Mouse (Mus musculus) heart, embryonic 13.5 days (tissue): ENCODE results near the gene Wnt5a. TPM values are rescaled to one million over a fixed set of nuclear protein-coding genes. Genes with fewer than 3 reads are reported as not detected.

Source experiments
- ATAC-seq: fragments of 200-750 bp; cut with Nextera tagmentation; 2 replicates; pipeline ENCODE4 v1.8.0; 2017; ENCODE audit warnings: moderate TSS enrichment; ENCODE audit not compliant: insufficient number of reproducible peaks, low FRiP score, low TSS enrichment; ENCODE audit errors: extremely low read depth
- H3K27ac ChIP-seq: fragments of 300-500 bp; sonication (generic); replicated peaks from 2 replicates; pipeline ENCODE4 v1.5.1; 2015; ENCODE audit warnings: moderate library complexity, mild to moderate bottlenecking, inconsistent platforms
- H3K27me3 ChIP-seq: fragments of 300-500 bp; sonication (generic); replicated peaks from 2 replicates; pipeline ENCODE4 v1.6.1; 2015; ENCODE audit warnings: mild to moderate bottlenecking, inconsistent platforms
- H3K36me3 ChIP-seq: fragments of 300-500 bp; sonication (generic); 2 replicates; pipeline ENCODE4 v1.6.1; 2015; ENCODE audit warnings: mild to moderate bottlenecking, inconsistent platforms
- H3K4me1 ChIP-seq: fragments of 300-500 bp; sonication (generic); 2 replicates; pipeline ENCODE4 v1.6.1; 2015; ENCODE audit warnings: inconsistent platforms
- H3K4me2 ChIP-seq: fragments of 300-500 bp; sonication (generic); 2 replicates; pipeline ENCODE4 v1.6.1; 2015; ENCODE audit warnings: inconsistent platforms, mild to moderate bottlenecking, moderate library complexity
- H3K4me3 ChIP-seq: fragments of 300-500 bp; sonication (generic); 2 replicates; pipeline ENCODE4 v1.5.1; 2015; ENCODE audit warnings: moderate library complexity, mild to moderate bottlenecking, inconsistent platforms
- H3K9ac ChIP-seq: fragments of 300-500 bp; sonication (generic); 2 replicates; pipeline ENCODE4 v1.6.1; 2015; ENCODE audit warnings: inconsistent platforms, mild to moderate bottlenecking, moderate library complexity
- H3K9me3 ChIP-seq: fragments of 300-500 bp; sonication (generic); 2 replicates; pipeline ENCODE4 v1.6.1; 2016; ENCODE audit warnings: inconsistent platforms
- WGBS: fragments of 180-500 bp; shearing (Covaris S2); methylation state at CpG from one replicate; pipeline ENCODE4 v1.1.7; 2015; ENCODE audit warnings: mixed read lengths; 5-methylcytosine and 5-hydroxymethylcytosine counted together
- polyA plus RNA-seq: library from polyadenylated mRNA; unstranded; fragments of >200 nt; fragmentation: Nextera tagmentation; extraction: Ambion mirVana; gene quantifications from 2 replicates; pipeline ENCODE4 v1.2.1, GENCODE M21; 2015

The Wnt5a gene
- polyA plus RNA-seq, 1 experiment from 2014 or later: 19.2 TPM

DNA sequence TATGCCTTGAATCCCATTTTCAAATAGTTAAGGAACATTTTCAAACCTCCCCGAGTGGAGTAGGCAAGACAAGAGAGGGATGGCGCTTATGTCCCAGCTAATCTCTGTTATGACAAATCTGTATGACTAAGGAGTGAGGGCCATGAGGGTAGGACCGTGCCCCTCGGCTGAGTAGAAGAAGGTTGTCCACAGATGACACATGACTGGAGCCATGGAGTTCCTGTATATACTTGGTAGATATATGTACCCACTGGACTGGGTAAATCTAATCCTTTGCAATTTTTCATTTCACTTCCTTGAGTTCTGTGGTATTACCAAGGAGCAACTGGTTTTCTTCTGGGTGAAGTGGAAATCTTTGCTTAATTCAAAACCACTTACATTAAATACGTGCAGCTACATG, 10.3 kb upstream of the Wnt5a start:
- no peak overlapping the region for H3K9ac ChIP-seq
- no peaks in the 10 kb centered on the region for H3K9me3 ChIP-seq
- H3K27ac ChIP-seq: no peak overlapping the region
- ATAC-seq: no peak
- H3K4me2 ChIP-seq: no peak overlapping the region
- no peaks in the 10 kb centered on the region for H3K36me3 ChIP-seq
- H3K27me3 ChIP-seq: no peaks in the 10 kb centered on the region
- no peak overlapping the region for H3K4me3 ChIP-seq
- WGBS: 81% methylated on average over 5 of the region's 5 CpGs
- no peaks in the 10 kb centered on the region for H3K4me1 ChIP-seq

DNA sequence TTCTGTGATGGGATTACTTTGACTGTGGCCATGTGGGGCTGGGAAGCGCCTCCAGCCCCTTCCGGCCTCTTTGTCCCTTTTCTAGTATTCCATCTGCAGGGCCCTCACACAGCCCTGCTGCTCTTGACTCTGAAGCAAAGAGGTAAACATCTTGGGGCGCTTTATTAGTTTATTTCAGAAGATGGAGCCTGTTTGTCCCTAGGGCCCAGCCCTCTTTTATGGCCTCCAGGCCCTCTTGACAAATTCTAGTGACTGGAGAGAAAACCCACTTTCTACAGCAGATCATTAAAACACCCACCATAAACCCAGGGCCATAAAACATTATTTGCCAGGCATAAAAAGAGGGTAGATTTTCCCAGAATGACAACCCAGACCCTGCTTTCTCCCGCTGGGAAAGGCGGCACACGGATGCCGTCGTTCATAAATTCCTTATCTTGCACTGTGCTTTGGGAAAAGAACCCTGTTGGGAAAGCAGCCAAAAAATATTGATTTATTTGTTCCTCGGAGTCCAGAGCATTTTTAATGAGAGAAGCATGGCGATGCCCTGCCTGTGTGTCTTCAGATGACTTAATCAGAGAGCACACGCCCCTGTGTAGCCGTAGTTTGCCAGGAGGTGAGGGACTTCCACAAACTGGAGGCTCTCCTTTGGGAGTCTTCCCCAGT, 3.2 kb upstream of the Wnt5a start:
- WGBS: 70% methylated on average over 12 of the region's 12 CpGs

DNA sequence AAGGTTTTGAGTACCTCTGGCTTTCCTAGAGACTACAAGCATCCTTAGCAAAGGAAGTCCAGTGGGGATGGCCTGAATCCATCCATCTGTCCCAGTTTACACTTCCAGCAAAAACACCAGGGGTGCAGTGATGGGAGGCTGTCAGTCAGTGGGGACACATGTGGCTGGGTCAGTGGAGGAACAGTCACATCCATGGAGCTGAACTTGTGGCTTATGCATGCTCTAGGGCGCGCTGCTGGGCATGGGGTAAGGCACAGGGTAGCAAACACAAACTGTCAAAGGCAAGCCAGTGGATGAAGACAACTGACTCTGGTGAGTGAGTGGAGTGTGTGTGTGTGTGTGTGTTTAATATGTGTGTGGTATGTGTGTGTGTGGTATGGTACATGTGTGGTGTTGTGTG, 1.3 kb upstream of the Wnt5a start:
- 69% methylated on average over 2 of the region's 2 CpGs for WGBS
- H3K36me3 ChIP-seq: no peaks in the 10 kb centered on the region
- no peak for ATAC-seq
- no peak overlapping the region for H3K27ac ChIP-seq
- H3K4me1 ChIP-seq: peaks cover 11% of the 10 kb centered on the region
- H3K4me2 ChIP-seq: no peak overlapping the region
- H3K27me3 ChIP-seq: peaks cover 15% of the 10 kb centered on the region
- H3K4me3 ChIP-seq: no peak overlapping the region
- no peaks in the 10 kb centered on the region for H3K9me3 ChIP-seq
- H3K9ac ChIP-seq: no peak overlapping the region

More for the DNA sequence above, 3.2 kb upstream of the Wnt5a start:
- Histone ChIP-seq H3K9ac (no peak overlapping the region), H3K27me3 (peaks cover 14% of the 10 kb centered on the region), H3K9me3 (no peaks in the 10 kb centered on the region), H3K27ac (no peak overlapping the region), H3K36me3 (no peaks in the 10 kb centered on the region), H3K4me2 (no peak overlapping the region), H3K4me3 (no peak overlapping the region), H3K4me1 (peaks cover 4% of the 10 kb centered on the region; the same call in 1 of the 2 replicates)
- ATAC-seq: no peak

DNA sequence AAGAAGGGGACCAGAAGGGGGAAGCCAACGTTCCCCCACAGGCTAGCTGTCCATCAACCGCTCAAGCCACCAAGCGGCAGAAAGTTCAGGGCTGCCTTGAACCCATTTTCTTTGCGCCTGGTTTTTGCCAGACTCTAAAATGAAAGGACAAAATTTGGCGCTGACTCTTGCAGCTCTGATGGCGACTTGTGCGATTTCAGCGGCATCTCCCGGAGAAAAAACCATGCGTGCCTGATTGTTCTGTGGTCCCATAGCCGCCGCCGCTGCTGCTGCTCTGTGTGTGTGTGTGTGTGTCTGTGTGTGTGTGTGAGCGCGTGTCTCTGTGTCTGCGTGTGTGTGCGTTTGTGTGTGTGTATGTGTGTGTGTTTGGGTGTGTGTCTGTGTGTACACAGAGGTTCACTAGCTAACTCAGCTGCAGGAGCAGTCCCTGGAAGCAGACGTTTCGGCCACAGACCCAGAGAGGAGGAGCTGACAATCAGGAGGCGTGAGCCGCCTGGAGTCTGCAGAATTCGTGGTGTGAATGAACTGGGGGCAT, 568 bp downstream of the Wnt5a start:
- ATAC-seq: no peak
- Histone ChIP-seq H3K36me3 (no peaks in the 10 kb centered on the region), H3K27me3 (peaks cover 22% of the 10 kb centered on the region), H3K9me3 (no peaks in the 10 kb centered on the region), H3K4me2 (peak overlapping the region; percentile 90), H3K4me3 (peak overlapping the region; percentile 73), H3K27ac (peak overlapping the region; percentile 96), H3K9ac (peak overlapping the region; percentile 96), H3K4me1 (peaks cover 26% of the 10 kb centered on the region)
- under 1% methylated on average over 22 of the region's 22 CpGs for WGBS

- Histone ChIP-seq H3K4me1 (peaks cover 32% of the 10 kb centered on the region), H3K9ac (peak overlapping the region; percentile 96), H3K27me3 (peaks cover 27% of the 10 kb centered on the region), H3K36me3 (no peaks in the 10 kb centered on the region), H3K27ac (peak overlapping the region; percentile 96), H3K9me3 (no peaks in the 10 kb centered on the region), H3K4me2 (peak overlapping the region; percentile 90), H3K4me3 (peak overlapping the region; percentile 73)
- under 1% methylated on average over 62 of the region's 62 CpGs for WGBS
- no peak for ATAC-seq
Observed at GRCm38 (mm10) chr14:28505586-28506375, 1.2 kb downstream of the Wnt5a start.

- ATAC-seq: peak; percentile 24; the same call in 1 of the 2 replicates
- under 1% methylated on average over 29 of the region's 29 CpGs for WGBS
- H3K9me3 ChIP-seq: no peaks in the 10 kb centered on the region
- peaks cover 23% of the 10 kb centered on the region for H3K27me3 ChIP-seq
- no peaks in the 10 kb centered on the region for H3K36me3 ChIP-seq
- peak overlapping the region; percentile 96 for H3K9ac ChIP-seq
- peaks cover 35% of the 10 kb centered on the region for H3K4me1 ChIP-seq
- peak overlapping the region; percentile 90 for H3K4me2 ChIP-seq
- H3K4me3 ChIP-seq: peak overlapping the region; percentile 73
- H3K27ac ChIP-seq: peak overlapping the region; percentile 96
Observed at GRCm38 (mm10) chr14:28506376-28506831, 1.9 kb downstream of the Wnt5a start.

DNA sequence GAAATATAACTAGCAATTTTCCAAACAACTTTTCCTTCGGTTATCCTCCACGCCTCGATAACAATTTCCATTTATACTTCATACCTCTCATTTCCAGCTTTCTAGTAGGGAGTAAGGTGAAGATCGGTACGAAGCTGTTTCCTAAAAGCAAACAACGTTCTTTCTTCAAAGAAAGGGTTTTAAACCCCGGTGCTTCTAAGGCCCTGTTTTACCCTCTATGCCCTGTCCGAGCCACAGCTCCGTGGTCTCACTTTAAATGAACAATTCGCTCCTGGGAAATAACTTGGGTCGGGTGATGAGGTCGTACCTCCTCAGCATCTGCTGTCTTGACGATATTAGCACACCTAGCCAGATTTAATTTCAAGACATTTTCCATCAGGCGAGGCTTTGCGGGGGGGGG, 2.5 kb downstream of the Wnt5a start:
- 0 out of 2 replicates have a peak, but pooled peaks cover under 1% of the 10 kb centered on the region for H3K36me3 ChIP-seq
- no peaks in the 10 kb centered on the region for H3K9me3 ChIP-seq
- no peak for ATAC-seq
- peak overlapping the region; percentile 96 for H3K9ac ChIP-seq
- peak overlapping the region; percentile 96 for H3K27ac ChIP-seq
- peaks cover 19% of the 10 kb centered on the region for H3K27me3 ChIP-seq
- peak overlapping the region; percentile 90 for H3K4me2 ChIP-seq
- under 1% methylated on average over 15 of the region's 15 CpGs for WGBS
- peak overlapping the region; percentile 73 for H3K4me3 ChIP-seq
- H3K4me1 ChIP-seq: peaks cover 41% of the 10 kb centered on the region

DNA sequence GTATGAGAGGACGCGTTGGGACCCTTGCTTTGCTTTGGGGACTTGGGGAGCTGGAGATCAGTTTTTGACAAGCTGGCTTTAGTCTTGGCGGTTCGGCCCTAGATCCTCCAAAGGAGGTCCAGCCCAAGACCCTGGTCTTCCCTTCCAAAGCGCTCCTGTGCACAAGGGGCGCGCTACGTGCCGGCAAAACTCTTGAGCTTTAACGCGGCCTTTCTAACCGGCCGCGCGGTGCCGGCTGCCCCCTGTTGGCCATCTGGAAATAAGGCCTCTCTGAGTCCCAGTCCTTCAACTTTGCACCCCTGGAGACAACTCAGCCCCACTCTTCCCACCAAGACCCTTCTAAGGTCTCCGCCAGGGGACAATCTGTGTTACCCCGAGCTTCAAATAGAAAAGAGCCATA, 2.9 kb downstream of the Wnt5a start:
- peaks cover 5% of the 10 kb centered on the region for H3K36me3 ChIP-seq
- peak overlapping the region; percentile 96 for H3K27ac ChIP-seq
- peaks cover 42% of the 10 kb centered on the region for H3K4me1 ChIP-seq
- ATAC-seq: 0 out of 2 replicates have a peak, but pooled peaks have one; percentile 16
- peak overlapping the region; percentile 96 for H3K9ac ChIP-seq
- H3K4me3 ChIP-seq: peak overlapping the region; percentile 73
- H3K4me2 ChIP-seq: peak overlapping the region; percentile 90
- H3K9me3 ChIP-seq: no peaks in the 10 kb centered on the region
- peaks cover 18% of the 10 kb centered on the region for H3K27me3 ChIP-seq
- under 1% methylated on average over 18 of the region's 18 CpGs for WGBS

DNA sequence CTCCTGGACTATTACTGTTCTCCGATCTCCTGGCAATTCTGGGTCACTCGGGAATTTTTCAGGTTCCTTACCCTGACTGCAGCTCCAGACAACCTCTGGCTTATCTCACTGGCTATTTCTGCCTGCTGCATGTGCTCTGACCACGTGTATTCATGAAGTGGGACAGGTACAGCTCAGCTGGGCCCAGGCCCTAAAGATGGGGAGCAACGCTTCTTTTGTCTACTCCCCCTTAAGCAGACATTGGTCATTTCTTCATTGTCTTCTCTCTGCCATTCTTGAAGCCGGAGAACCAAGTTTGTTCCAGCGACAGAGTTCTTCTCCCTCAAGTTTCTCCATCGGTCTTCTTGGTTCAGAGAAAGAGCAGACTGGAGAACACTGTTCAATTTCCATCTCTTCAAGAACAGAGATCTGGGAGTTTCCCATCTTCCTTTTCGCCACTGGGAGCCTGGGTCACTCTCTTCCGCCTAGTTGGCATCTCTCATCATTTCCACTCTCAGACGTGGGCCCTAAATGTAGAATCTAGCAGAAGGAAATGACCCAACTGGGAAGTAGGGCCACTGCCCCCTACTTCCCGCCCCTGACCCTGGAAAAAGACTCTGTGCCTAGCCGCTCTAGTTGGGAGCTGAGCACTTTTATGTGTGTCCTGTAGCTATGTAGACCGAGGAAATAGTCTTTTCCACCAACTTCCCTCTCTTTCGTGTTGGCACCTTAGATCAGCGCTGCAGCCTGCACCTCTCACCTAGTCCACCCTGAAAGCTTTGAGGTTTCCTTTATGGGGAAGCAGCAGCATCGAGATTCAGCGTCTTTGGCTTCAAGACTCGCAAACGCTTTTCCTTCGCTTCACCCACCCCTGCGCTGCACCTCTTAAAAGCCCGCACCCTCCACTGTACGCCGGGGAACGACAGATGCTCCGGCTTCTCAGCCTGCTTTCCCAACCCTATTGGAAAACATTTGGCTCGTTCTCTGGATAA, 4.0 kb downstream of the Wnt5a start:
- Histone ChIP-seq H3K4me2 (peak overlapping the region; percentile 90), H3K27ac (peak overlapping the region; percentile 96; the same call in 1 of the 2 replicates), H3K9me3 (no peaks in the 10 kb centered on the region), H3K9ac (peak overlapping the region; percentile 96), H3K4me1 (peaks cover 42% of the 10 kb centered on the region), H3K36me3 (peaks cover 16% of the 10 kb centered on the region), H3K4me3 (peak overlapping the region; percentile 73), H3K27me3 (peaks cover 18% of the 10 kb centered on the region)
- 19% methylated on average over 27 of the region's 27 CpGs for WGBS
- ATAC-seq: no peak

DNA sequence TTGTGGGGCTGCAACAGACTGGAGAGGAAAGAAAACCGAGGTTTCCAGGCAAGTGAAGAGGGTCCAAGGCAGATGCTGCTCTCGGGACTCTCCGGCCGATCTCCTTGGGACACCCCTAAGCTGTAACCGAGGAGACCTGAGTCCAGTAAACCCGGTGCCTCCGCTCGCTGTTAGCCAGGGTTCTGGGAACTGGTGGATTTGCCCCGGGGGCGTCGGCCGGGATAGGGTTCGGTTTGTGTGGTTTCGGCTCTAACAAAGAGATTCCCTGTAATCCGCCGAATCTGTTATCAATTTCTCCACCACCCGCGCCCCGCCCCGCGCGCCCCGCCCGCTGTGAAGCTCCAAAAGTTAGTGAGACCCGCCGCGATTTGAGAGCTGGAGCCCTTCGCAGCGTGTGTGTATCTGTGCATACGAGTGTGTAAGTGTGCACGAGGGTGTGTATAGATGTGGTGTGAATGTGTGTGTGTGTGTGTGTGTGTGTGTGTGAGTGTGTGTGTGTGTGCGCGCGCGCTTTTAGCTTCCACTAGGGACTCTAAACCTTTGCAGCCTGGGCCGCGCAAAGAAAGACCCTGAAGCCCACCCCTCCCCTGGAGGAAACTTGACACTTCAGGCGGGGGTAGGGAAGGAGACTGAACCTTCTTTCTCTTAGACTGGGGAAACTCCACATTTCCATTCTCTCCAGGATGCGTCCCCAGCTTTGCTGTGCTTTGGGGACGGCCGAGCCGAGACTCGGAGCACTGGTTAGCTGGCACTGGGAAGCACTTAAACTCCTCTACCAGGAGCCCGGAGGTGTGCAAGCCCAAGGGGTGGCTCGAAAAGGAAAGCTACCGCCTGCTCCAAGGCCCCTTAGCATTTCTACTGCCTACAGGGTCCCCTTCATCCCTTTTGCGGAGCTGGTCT, 5.1 kb downstream of the Wnt5a start:
- Histone ChIP-seq H3K9me3 (no peaks in the 10 kb centered on the region), H3K4me3 (peak overlapping the region; percentile 73), H3K27me3 (peaks cover 18% of the 10 kb centered on the region), H3K36me3 (peaks cover 27% of the 10 kb centered on the region), H3K4me1 (peaks cover 47% of the 10 kb centered on the region), H3K27ac (peak overlapping the region; percentile 96), H3K9ac (peak overlapping the region; percentile 96), H3K4me2 (peak overlapping the region; percentile 90)
- 3% methylated on average over 47 of the region's 47 CpGs for WGBS
- no peak for ATAC-seq
